Mouse (Mus musculus) adrenal gland, adult 2 months (tissue): ENCODE results near the gene Kncn. TPM values are rescaled to one million over a fixed set of nuclear protein-coding genes. Genes with fewer than 3 reads are reported as not detected.

Source experiments
- DNase-seq: peaks from one replicate; pipeline ENCODE4 v3.0.0; 2021
- polyA plus RNA-seq: library from polyadenylated mRNA; depleted of rRNA; stranded (reverse); fragments of >200 nt; gene quantifications from 2 replicates; pipeline ENCODE4 v1.2.3, GENCODE M21; 2012
- total RNA-seq, 2 experiments: library from RNA; stranded (reverse); gene quantifications; 2 replicates each; pipeline ENCODE4 v1.2.3; 2021

Kncn gene
- total and polyA plus RNA-seq, 3 experiments, result 0.10 TPM; not detected in 2

- DNase-seq, result no peak
Observed at GRCm38 (mm10) chr4:115878828-115879227, 5.4 kb upstream of the Kncn start.

- DNase-seq, result no peak
Observed at GRCm38 (mm10) chr4:115881183-115881582, 3.0 kb upstream of the Kncn start.

DNA sequence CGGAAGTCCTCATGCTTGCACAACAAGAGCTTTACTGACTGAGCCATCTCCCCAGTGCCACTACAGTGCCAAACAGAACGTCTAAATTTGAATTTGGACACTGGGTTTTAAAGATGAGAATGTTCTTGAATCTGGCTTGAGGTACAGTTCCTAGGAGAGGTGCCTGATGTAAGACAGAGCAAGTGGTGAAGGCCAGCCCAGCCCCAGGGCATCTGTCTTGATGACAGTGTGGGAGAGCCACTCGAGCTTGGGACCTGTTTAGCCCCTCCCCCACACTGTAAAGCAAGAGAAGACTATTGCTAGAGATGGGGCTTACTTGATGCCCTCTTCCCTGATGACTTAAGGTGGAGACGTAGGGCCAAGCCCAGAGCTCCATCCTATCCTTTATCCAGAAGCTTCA lies 2.0 kb upstream of the Kncn start:
- DNase-seq, result no peak

GRCm38 (mm10) chr4:115885846-115886245 lies 1.6 kb downstream of the Kncn start:
- DNase-seq, result no peak

DNA sequence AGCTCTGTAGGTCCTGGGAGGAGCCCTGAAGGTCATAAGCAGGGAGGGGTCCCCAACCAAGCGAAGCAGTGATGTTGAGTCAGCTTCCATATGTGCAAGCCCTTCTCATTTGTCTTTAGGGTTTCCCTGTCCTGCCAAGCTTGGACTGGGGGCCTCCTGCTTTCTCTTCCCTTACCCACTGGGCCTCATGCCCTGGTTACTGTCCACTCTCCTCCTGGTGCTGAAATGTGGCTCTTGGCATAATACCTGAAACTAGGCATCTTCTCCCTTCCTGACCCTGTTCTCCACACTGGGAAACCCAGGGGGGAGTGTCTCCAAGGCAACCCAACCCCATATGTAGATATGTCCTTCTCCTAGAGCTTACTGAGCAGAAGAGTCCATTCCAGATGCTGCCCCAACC lies 2.7 kb downstream of the Kncn start:
- no peak for DNase-seq

DNA sequence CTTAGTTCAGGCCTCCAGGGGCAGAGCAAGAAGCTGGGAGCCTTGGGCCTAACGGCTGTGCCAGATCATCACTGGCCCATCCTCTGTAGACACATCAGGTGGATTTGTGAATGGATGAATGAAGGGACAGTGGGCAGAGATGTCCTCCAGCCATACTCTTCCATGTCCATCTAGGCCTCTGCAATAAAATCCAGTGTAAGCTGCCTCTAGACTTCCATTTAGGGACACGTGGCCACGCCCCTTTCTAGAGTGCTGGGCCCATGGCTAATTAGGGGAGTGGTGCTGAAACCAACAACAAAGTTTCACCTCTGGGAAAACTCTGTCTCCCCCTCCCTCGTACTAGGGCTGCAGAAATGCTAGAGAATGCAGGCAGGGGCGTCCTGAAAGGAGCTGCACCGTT lies 5.9 kb downstream of the Kncn start:
- DNase-seq, result no peak

GRCm38 (mm10) chr4:115890553-115890952 lies 6.4 kb downstream of the Kncn start, which contains the start of gene 6430628N08Rik:
Gene 6430628N08Rik (plus strand): TSS chr4:115890665.
- no peak for DNase-seq

- no peak for DNase-seq
Observed at GRCm38 (mm10) chr4:115894281-115894680, 10.1 kb downstream of the Kncn start.

DNA sequence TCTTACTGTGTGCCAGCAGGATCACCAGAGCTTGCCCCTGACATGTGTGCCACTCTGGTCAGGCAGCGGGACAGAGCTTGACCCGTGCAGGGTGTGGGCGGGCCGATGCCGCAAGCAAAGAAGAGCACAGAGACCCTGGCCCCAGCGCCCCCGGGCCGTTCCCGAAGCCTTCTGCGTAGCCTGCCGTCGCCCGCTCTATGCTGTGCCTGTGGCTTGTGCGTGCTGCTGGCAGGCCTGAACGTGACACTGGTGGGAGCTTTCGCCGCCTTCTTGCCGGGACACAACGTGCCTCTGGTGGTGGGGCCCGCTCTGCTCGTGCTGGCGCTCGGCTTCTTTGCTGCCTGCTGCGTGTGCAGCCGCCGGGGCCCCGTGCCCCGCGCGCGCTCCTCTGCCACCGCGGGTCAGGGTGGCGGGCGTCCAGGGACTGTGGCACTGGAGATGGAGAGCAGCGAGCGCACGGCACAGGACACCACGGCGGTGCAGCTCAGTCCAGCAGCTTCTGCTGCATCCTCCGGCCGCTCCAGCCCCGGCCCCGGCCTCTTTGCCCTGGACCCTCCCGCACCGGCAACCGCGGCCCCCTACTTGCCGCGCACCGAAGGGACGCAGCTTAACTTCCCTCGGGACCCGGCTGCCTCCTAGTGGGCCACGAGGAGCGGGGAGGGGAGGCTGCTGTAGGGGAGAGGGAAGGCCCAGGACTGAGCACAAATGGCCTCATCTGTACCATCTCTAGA lies 13.9 kb downstream of the Kncn start:
- DNase-seq, result no peak

DNA sequence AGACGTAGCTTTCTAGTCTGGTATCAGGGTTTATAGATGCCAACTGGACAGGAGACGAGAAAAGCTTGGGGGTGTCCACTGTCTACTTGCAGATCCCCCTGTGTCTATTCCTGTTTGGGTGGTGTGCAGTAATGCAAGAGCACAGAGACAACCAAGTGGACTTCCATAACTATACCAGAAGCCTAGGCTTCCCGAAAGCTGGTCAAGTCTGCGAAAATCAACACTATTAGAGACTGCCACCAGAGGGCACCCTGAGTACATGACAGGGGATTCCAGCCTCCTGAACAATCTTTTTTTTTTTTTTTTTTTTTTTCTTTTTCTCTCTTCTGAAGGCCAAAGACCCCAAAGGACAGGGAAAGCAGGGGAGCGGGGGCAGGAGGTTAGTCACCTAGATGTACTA lies 18.6 kb downstream of the Kncn start:
- peak; percentile 67 for DNase-seq

GRCm38 (mm10) chr4:115904375-115904774 lies 20.2 kb downstream of the Kncn start:
- no peak for DNase-seq

- no peak for DNase-seq
Observed at GRCm38 (mm10) chr4:115905701-115906100, 21.5 kb downstream of the Kncn start.

DNA sequence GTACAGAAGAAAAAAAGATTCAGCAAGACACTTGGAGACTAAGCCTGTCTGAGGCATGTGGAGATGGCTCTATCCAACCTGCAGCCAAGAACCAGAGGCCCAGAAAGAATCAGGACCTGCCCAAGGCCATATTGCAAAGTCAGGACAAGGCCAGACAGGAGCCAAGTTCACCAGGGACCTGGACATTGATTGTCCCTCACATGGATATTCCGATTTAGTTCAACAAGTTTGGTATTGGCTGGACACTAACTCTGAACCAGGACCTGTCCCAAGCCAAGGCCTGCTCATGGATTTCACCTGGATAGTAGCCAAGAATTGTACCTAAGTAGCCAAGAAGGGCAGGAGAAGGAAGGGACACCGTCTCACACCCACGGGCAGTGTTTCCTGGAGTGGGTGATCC lies 22.6 kb downstream of the Kncn start:
- no peak for DNase-seq

DNA sequence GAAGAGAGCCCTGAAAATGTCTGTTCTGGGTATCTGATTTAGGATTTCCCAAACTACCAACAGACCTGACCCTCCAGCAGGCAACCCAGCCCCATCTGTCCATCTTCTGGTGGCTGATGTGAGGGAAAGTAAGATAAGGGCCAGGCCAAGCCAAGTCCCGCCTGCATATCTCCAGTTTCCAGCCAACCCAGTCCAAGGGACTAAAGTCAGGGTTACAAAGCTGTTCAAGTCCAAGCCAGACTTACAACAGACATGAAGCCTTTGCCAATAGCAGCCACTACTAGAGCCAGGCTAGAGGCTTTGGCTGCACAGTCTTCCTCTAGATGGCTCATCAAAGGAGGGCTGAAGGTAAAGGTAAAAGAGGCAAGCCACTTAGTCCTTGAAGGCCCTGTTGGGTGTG lies 23.8 kb downstream of the Kncn start:
- peak; percentile 29 for DNase-seq

GRCm38 (mm10) chr4:115908641-115909040 lies 24.4 kb downstream of the Kncn start:
- peak; percentile 27 for DNase-seq

- DNase-seq, result no peak
Observed at GRCm38 (mm10) chr4:115911586-115911985, 27.4 kb downstream of the Kncn start.

GRCm38 (mm10) chr4:115919911-115920310 lies 35.7 kb downstream of the Kncn start:
- no peak for DNase-seq

DNA sequence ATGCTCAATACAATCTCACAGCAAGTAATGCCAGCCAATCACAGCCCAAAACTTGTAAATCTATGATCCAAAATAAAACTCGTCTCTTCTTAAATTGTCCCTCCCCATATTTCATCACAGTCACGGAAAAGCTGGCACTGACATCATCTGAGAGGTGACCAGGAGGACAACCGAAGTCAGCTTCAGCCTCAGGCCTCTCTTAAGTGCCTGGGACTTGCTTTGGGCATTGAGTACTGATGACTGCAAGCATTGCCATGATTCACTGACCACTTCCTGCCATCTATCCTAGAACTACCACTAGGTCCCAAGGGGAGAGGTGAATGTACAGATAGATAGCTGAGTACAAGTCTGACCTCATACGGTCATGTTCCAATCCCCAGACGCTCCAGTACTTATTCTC lies 38.5 kb downstream of the Kncn start:
- DNase-seq, result no peak

GRCm38 (mm10) chr4:115923262-115923880 lies 39.2 kb downstream of the Kncn start:
- no peak for DNase-seq

DNA sequence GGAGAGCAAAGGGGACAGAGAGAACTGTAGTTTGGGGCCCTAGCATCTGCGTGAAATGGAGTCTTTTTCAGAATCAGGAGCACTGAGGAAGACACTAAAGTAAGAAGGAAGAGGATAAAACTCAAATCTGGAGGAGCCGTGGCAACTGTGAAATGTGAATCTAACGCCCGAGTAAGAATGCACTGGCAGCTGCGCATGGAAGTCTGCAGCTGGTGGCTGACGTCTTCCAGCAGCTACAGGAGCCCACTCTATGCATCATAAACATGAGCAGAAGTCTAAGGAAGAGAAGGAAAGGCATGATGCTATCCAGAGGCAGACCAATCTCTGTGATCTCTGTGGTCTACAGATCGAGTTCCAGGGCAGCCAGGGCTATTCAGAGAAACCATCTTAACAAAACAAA lies 43.4 kb downstream of the Kncn start:
- no peak for DNase-seq

- DNase-seq, result no peak
Observed at GRCm38 (mm10) chr4:115931556-115932088, 47.4 kb downstream of the Kncn start.

DNA sequence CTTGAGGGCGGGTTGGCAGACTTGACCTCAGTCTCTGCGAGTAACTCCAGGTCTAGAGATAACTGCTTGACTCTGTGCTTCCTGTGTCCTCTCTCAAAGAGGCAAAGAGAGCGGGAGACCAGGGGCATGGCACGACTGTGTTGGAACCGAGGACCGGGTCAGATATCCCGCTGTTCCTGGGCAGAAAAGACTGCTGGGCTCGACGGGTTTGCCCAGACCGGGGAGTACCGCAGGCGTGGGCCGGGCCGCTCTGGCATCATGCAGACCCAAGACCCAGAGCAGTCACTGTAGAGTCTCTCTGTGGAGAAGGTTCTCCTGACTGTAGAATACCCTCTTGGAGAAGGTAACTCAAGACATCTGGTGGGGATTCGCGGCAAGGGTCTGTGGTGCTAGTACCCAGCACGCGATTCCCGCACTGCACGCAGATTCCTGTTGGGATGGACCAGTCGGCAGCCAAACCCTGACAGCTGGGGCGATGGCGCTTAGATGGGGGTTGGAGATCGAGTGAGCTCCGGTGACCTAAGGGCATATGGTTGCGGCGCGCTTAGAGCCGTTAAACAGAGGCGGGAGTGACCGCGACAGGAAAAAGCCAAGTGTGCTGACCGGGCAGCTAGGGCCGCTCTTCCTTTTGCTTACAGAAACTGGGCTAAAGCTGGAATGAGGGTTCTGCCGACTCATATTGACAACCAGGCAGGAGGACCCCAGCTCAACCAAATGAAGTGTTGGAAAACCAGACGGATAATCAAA lies 51.8 kb downstream of the Kncn start:
- DNase-seq, result peak; percentile 8

DNA sequence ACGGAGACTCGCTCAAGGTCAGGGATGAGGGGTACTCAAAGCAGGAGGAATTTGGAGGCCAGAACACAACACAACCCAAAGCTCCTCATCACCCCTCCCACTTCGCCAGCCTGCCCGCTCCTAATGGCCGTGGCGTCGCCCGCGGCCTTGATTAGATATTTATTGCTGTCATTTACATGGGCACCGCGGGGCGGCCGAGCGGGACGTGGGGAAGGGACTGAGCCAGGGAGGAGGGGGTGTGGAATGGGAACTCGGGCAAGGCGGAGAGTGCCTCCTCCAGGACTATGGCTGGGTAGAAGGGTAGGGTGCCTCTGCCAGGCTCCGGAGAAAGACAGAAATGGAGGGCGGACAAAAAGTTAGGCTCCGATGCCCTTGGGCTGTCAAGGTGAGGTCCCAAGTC lies 52.4 kb downstream of the Kncn start:
- peak; percentile 33 for DNase-seq
